Mouse (Mus musculus) gastrocnemius, postnatal 36 days (tissue): ENCODE data around the gene Dpm3. TPM values are rescaled to one million over a fixed set of nuclear protein-coding genes. Genes with fewer than 3 reads are reported as not detected.

Experiments
- DNase-seq, 2 experiments: peaks; one replicate each; pipeline ENCODE4 v3.0.0; 2022
- intact Hi-C: fragments of 180-260 bp; cut with DNase I; formaldehyde crosslinking; loops from one replicate; pipeline ENCODE4 v1.15.1; 2025
- total RNA-seq, 2 experiments: library from RNA; stranded (reverse); gene quantifications; 2 replicates each; pipeline ENCODE4 v1.2.3; 2021

Gene Dpm3
- total RNA-seq, 2 experiments from 2014 or later, result 16.6 to 23.2 TPM

DNA sequence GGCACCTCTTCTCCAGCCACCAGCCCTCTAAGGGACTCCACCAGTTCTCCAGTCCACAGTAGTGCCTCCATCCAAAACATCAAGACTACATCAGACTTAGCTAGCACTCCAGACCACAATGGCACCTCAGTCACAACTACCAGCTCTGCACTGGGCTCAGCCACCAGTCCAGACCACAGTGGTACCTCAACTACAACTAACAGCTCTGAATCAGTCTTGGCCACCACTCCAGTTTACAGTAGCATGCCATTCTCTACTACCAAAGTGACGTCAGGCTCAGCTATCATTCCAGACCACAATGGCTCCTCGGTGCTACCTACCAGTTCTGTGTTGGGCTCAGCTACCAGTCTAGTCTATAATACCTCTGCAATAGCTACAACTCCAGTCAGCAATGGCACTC lies 28.6 kb upstream of the Dpm3 start:
- intact Hi-C loops, result no loop called here
- DNase-seq, result no peak

DNA sequence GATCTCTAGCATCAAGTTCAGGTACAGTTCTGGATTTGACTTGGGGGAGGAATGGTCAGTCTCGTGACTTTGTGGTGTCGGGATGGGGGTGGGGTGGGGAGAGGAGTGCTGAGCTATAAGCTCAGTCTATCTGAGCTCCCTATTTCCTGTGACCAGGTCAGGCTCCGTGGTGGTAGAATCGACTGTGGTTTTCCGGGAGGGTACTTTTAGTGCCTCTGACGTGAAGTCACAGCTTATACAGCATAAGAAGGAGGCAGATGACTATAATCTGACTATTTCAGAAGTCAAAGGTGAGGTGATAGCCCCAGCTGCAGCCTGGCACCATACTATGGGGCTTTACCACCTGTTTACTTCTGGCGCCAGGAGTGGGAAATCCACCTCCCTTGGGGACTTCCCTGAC lies 27.8 kb upstream of the Dpm3 start:
- no peak for DNase-seq
- intact Hi-C loops, result no loop called here

DNA sequence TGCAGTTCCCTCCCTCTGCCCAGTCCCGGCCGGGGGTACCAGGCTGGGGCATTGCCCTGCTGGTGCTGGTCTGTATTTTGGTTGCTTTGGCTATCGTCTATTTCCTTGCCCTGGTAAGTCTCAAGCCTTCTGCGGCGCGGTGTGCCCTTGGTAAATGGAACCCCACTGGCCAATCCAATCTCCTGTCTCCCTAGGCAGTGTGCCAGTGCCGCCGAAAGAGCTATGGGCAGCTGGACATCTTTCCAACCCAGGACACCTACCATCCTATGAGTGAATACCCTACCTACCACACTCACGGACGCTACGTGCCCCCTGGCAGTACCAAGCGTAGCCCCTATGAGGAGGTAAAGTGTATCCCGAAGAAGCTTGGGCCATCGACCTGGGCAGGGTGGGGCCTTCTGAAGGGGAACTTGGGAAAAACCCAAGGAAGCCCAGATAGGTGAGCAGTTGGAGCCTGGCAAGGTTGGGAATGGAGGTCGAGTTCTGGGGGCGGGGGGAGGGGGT lies 27.3 kb upstream of the Dpm3 start:
- intact Hi-C loops, result no loop called here
- no peak for DNase-seq

DNA sequence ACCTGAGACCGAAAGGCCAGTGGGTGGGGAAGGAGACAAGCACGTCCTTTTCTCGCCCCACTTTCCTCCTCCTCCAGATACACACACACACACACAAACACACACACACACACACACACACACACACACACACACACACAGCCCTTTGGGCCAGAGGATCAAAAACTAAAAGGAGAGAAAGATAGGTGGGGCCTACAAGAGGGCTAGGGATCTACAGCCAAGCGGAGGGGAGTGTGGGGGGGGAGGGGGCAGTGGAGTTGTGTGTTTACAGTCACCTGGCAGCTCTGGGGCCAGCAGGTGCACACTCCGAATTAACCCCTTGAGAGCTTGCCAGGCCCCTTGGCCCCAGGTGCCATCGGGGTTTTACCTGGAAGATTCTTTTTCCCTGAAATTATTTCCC lies 26.5 kb upstream of the Dpm3 start:
- intact Hi-C loops, result no loop called here
- DNase-seq, result no peak

DNA sequence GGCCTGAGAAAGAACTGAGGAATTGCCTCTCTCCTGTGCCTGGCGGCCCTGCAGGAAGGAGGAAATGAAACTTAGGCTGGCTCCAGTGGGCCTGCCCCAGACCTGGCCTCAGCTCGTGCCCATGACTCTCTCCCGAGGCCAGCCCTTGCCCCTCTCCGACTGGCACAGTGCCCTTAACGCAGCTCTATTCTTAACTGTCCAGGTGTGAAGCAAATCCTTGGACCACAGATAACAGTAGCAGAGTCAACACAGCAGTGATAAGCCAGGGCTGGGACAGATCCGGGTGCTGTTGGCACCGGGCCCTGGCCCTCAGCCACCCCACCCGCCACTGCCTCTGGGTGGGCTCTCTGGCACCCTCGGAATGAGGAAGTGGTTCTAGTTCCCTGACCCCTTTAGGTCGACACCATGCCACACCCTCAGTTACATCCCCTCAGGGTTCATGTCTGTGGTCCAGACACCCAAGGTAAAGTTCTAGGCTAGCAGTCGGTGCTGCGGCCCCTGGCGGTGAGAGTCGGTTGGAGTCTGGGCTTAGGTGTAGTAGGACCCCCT lies 25.5 kb upstream of the Dpm3 start:
- DNase-seq, result no peak
- intact Hi-C loops, result no loop called here

DNA sequence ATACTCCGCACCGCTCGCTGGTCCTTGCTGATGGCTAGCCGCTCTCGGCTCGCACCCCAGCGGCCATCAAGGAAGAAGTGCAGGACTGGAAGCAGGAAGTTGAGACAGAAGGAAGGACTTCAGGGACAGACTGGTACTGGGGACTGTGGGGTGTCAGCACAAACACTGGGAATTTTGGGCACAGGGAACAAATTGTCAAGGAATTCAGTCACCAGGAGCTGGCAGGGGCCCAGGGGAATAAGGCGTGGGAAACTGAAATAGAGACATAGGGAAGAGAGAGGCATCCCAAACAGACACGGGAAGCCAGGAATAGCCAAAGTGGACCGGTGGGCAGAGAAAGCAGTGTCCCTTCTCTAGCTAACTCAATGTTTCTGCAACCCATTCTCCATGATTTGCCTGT lies 22.6 kb upstream of the Dpm3 start:
- intact Hi-C loops, result no loop called here
- no peak for DNase-seq

DNA sequence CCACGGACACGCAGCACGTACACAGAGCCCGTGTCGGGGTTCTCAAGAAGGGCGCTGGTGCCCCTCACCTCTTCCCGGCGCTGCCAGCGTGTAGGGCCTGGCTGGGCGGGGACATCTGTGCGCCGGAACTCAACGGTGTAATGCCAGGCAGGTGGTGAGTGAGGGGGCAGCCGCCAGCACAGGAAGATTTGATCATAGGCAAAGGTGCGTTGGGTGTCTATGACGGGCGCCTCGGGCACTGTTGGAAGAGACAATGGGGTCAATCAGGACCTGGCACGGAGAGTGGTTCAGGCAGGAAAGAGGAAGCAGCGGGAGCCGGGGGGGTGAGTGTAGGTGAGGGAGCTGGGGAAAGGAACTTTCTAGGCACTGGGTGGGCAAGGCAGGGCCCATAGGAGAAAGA lies 21.5 kb upstream of the Dpm3 start:
- no peak for DNase-seq
- intact Hi-C loops, result no loop called here

DNA sequence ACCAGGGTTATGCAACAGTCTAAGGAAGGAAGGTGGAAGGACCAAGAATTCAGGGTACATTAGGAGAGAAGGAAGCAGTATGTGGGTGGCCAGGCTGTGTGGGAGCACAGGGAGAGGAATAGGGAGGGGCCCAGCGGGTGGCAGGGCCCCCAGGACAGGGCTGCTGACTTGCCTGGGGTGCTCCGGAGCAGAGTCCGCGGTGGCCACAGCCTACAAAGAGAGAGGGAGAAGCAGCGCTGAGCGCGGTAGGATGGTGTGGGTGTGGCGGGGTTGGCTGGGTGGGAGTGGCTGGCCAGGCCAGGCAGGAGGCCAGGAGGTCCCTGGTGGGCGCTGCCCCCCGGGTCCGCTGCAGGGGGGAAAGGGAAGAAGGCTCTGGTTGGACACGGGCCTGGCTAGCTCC lies 20.7 kb upstream of the Dpm3 start:
- intact Hi-C loops, result no loop called here

DNA sequence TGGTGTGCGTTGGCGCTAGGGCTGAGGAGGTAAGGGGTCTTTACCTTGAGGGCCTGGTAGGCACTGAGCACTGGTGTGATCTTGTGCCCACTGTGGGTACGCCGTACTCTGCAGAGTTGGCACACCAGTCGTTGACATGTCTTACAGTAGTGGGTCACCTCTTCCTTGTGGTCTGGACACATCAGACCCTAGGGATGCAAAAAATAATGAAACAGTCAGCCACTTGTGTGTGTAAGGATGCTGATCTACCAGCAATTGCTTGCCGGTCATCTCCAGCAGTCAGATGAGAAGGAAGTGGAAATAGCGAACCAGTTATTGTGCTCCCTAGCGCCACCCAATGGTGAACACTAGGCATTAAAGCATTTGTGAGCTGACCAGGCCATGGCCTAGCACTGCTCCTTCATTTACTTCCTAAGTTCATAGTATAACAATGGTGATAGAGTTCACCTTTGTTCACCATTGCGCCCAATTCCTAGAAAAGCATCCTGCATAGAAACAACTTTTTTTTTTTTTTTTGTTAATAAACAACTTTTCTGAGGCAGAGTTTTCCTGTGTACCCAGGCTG lies 16.7 kb upstream of the Dpm3 start:
- intact Hi-C loops, result no loop called here
- DNase-seq, result no peak

More for the DNA sequence above, 20.7 kb upstream of the Dpm3 start:
- no peak for DNase-seq

DNA sequence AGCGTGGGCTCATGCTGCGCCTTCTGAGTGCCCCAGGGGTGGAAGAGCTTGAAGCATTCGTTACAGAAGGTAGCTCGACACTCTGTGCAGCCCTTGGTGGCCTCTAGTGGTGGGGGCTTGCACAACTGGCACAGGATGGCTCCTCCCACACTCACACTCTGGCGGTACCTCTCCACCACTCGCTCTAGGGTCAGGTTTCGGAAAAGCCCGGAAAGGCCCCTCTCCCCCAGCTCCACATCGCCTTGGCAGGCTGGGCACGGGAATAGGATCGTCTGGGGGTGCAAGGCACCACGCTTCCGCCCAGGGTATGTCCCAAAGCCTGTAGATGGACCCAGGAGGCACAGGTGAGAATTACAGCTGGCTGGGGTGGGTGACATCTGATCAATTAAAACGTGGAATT lies 15.5 kb upstream of the Dpm3 start:
- intact Hi-C loops, result no loop called here
- DNase-seq, result no peak

DNA sequence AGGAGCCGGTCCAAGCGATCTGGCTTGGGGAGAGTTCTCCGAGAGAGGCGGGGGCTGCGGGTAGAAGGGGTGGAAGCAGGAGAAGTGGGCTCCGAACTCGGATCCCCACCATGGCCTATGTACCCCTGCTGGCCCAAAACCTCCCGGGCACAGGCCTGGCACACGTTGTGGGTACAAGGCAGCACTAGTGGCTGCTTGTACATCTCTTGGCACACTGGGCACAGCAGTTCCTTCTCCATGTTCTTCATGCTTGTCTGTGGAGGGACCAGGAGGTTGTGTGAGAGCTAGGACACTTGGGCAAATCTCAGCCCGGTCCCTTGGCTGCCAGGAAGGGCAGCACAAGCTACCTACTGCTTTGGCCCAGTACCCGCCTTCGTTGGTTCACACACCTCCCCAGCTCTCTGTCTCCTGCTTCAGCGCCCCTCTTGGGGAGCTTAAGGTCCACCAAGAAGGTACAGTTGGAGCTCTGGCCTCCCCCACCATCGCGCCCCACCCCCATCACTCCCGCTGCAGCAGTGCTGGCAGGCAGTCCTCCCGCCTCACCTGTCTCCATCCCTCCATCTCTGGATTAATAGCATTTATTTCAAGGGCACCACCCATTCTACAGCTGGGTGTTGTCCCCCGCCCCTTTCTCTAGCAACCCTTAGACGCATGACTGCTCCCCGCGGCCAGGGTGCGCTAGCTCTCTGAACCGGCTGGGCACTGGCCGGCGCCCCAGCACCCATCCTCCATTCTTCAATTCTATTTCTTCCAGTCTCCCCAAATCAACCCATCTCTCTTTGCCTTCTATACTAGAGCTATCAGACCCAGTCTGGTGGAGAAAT lies 14.8 kb upstream of the Dpm3 start:
- no peak for DNase-seq
- intact Hi-C loops, result no loop called here

DNA sequence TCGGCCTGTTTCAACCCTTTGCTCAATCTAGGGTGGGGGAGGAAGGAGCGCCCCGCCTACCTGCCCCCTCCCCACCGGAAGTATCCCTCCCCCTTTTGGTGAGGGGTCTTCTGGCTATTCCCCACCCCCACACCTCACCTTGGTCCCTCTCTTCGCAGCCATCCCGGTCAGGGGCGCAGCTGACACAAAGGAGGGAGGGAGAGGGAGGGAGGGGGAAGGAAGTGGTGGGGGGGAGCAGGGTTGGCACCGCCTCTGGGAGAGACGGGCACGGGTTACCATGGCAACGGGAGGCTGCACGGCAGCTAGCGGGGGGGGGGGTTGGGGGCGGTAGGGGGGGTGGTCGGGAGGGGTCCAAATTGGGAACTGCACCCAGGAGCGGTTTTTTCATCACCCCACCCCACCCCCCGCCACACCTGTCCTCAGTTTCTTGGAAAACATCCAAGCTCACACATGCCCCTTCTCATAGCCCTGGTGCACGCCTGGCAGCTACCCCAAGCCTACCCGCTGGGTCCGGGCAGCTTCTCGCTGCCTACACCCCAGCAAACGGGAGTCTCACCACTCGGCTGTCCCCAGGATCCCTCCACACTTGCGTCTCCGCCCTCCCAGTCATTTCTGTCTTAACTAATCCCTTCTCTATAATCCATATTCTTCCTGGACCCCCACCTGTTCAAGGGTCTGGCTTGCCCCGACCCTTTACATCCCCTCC lies 14.0 kb upstream of the Dpm3 start:
- DNase-seq, result no peak
- intact Hi-C loops, result no loop called here

DNA sequence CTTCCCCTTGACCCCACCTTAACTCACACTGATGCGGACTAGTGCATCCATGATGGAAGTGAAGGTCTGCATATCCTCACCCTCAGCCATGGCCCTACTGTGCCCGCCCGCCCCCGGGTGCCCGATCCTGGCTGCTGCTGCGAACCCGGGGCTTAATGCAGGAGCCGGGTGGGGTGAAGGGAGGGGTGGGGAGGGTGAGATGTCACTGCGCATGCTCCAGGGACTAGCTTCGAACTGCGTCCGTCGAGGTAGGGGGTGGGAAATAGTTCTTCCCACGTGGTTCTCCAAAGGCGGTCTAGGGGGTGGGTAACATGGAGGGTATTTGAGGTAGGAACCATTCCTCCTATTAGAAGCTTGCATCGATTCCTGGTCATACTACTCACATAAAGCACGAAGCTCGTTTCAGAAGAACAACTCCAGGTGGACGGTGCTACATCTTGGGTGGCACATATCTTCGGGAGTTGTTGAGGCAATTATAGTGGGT lies 13.4 kb upstream of the Dpm3 start, which contains the start of gene Krtcap2:
Krtcap2 (plus strand) TSS at position 279 of the 484 bp plus-strand sequence.
- intact Hi-C loops, result no loop called here
- no peak for DNase-seq

DNA sequence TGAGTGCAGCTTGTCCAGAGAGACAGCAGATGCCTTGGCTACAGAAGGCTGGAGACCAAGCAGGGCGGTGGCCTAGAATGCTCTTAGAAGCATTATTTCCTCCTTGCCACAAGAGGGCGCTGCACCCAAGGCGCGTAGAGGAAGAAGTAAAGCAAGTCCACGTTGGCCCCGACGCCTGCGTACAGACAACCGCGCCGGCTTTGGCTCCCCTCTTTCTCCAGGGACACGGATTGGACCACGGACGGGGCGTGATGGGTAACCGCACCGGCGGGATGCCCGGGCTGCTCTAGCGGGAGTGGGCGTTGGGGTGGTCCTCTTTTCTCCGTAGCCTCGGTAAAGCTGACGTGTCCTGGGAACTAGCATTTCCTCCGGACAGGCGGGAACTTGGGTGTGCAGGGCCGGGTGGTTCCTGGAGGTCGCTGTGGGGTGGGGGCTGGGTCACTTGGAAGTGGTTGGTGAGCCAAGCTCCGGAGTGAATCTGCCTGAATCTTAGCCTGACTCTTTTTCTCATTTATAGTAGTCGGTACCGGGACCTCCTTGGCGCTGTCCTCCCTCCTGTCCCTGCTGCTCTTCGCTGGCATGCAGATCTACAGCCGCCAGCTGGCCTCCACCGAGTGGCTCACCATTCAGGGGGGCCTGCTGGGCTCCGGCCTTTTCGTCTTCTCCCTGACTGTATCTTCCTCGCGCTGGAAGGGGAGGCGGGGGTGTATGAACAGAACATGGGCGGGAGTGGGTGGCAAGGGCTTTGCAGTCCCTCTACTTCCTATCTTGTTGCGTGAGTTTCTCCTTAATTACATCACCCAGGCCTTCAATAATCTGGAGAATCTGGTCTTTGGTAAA lies 12.7 kb upstream of the Dpm3 start, which contains the start of gene Trim46:
Trim46 (minus strand) TSS at position 49 of the 840 bp plus-strand sequence.
- peak; percentile 85 to 88 for DNase-seq
- intact Hi-C loops, result no loop called here

DNA sequence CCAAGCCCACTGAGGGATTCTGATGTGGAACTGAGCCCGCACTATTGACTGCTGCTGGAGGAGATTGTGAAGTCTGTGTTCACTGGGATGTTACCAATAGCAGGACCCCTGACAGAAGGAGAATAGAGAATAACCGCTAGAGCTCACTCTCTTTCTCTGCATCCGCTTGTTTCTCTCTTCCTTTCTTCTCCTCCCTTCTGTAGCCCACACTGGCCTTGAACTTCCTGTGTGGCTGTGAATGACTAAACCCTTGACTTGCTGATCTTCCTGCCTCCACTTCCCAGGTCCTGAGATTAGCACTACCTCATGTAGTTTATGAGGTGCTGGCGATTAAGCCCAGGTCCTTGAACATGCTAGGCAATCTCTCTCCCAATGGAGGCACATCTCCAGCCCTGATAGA lies 11.7 kb upstream of the Dpm3 start:
- intact Hi-C loops, result no loop called here

DNA sequence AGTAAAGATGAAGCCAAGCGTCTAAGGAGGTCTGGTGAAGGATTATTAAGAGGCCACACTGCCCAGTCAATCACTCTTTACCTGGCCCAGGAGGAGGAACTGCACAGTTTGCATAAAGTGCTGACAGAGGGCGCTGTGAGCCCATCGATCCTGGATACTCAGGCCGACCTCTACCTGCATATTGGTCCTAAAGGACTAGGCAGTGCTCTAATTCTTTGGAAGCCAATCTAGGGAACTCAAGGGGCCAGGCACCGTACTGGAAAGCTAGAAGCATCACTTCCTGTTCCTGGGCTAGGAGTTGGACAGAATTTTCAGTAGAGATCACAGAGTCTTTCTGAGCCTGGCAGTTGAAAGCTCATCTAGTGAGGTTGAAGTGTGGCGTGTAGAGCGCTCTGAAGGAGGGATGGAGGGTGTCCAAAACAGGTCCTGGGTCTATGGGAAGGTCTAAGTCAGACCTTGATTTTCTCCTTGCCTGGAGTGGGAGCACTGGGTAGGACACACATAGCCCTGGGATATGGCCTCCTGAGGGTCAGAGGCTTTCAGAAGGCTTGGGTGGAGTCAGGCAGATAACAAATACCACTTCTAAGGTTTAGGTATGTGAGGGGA lies 8.6 kb upstream of the Dpm3 start:
- intact Hi-C loops, result no loop called here

More for the DNA sequence above, 11.7 kb upstream of the Dpm3 start:
- DNase-seq, result no peak

DNA sequence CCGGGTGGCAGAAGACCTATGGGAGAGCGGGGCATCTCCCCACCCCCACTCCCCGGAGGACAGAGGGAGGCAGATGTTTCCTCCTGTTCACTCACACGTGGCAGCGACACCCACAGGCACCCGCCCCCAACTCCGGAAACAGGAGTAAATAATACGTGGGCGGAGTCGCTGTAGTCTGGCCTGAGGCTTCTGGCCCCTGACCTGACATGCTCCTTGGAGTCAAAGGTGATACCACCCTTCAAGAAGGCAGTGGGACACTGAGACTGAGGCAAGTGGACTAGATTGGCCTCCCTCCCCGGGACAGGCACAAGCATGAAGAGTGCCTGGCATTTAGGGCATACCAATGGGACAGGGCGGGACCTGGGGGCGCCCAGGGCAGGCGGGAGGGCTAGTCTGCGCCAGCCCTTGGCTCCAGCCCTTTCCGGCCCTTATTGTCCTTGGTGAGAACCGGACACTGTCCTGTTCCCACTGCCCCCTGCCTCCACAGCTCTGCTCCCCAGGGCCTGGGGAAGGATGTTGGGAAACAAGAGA lies 7.7 kb upstream of the Dpm3 start:
- intact Hi-C loops, result no loop called here
- DNase-seq, result peak; percentile 46 to 57

More for the DNA sequence above, 8.6 kb upstream of the Dpm3 start:
- DNase-seq, result peak; percentile 52 to 60

DNA sequence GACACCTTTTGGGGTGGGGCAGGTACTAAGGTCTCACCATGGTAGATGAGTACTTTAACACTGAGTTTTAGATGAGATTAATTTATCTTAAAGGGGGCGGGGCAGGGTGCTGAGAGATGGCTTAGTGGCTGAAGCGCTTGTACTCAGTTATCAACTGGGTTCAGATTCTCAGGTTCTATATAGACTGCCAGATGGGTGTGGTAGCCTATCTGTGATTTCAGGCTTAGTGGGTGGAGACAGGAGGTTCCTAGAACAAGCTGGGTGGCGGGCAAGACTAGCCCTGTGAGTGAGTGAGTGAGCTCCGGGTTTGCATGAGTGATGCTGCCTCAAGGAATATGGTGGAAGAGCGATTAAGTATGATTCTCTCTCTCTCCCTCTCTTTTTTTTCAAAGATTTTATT lies 4.2 kb upstream of the Dpm3 start:
- no peak for DNase-seq
- intact Hi-C loops, result no loop called here

DNA sequence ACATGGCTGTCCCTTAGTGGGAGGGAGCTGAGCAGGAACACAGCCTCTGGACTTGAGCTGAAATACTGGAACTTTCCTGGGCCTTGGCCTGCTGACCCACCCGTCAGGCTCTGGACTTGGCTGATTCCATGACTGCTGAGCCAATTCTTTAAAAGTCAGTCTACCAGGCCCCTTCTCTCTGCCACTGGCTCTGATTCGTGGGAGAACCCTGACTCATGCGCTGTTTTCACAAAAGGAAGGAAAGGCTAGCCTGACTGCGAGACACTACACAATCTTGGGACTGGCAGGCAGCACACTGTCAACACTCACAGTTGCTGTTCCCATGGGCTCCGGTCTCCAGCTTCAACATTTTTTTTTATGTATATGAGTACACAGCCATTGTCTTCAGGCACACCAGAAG lies 3.0 kb upstream of the Dpm3 start:
- intact Hi-C loops, result no loop called here
- no peak for DNase-seq
